Mouse (Mus musculus) lung, postnatal 0 days (tissue): ENCODE results near the gene Tubb4b. TPM values are rescaled to one million over a fixed set of nuclear protein-coding genes. Genes with fewer than 3 reads are reported as not detected.

Source experiments
- ATAC-seq: fragments of 200-750 bp; cut with Nextera tagmentation; 2 replicates; pipeline ENCODE4 v1.8.0; 2017; ENCODE audit warnings: moderate library complexity
- DNase-seq: peaks from one replicate; pipeline ENCODE4 v3.0.0-alpha.2; 2016; ENCODE audit warnings: low spot score
- H3K27ac ChIP-seq: fragments of 300-500 bp; sonication (generic); 2 replicates; pipeline ENCODE4 v1.5.1; 2014; ENCODE audit warnings: antibody characterized with exemption, mild to moderate bottlenecking, low read length, mixed read lengths
- H3K27me3 ChIP-seq: fragments of 300-500 bp; sonication (generic); replicated peaks from 2 replicates; pipeline ENCODE4 v1.6.1; 2014; ENCODE audit warnings: low read length, mixed read lengths; ENCODE audit not compliant: insufficient read depth
- H3K36me3 ChIP-seq: fragments of 300-500 bp; sonication (generic); 2 replicates; pipeline ENCODE4 v1.6.1; 2014; ENCODE audit warnings: low read length, mixed read lengths; ENCODE audit not compliant: insufficient read depth
- H3K4me1 ChIP-seq: fragments of 300-500 bp; sonication (generic); 2 replicates; pipeline ENCODE4 v1.6.1; 2014; ENCODE audit warnings: antibody characterized with exemption, low read depth, low read length, mixed read lengths; ENCODE audit not compliant: insufficient read depth
- H3K4me2 ChIP-seq: fragments of 300-500 bp; sonication (generic); replicated peaks from 2 replicates; pipeline ENCODE4 v1.6.1; 2014; ENCODE audit warnings: low read depth, mild to moderate bottlenecking, low read length, moderate library complexity, mixed read lengths
- H3K4me3 ChIP-seq: fragments of 300-500 bp; sonication (generic); 2 replicates; pipeline ENCODE4 v1.5.1; 2014; ENCODE audit warnings: low read depth, low read length
- H3K9ac ChIP-seq: fragments of 300-500 bp; sonication (generic); replicated peaks from 2 replicates; pipeline ENCODE4 v1.6.1; 2014; ENCODE audit warnings: low read depth, mild to moderate bottlenecking
- H3K9me3 ChIP-seq: fragments of 300-500 bp; sonication (generic); 2 replicates; pipeline ENCODE4 v1.6.1; 2016; ENCODE audit warnings: low read length, mixed read lengths
- CTCF ChIP-seq: IDR thresholded peaks from 2 replicates; pipeline ENCODE4 v1.5.1; 2016; ENCODE audit warnings: antibody characterized with exemption, mild to moderate bottlenecking
- EP300 ChIP-seq: IDR thresholded peaks from 2 replicates; pipeline ENCODE4 v1.6.1; 2016; ENCODE audit warnings: antibody characterized with exemption, mild to moderate bottlenecking, control low read depth
- WGBS: fragments of 180-500 bp; shearing (Covaris S2); extraction: QIAGEN DNeasy Blood & Tissue Kit; methylation state at CpG from one replicate; pipeline ENCODE4 v1.1.7; 2014; 5-methylcytosine and 5-hydroxymethylcytosine counted together
- polyA plus RNA-seq: library from polyadenylated mRNA; unstranded; fragments of >200 nt; fragmentation: Nextera tagmentation; extraction: Ambion mirVana; gene quantifications from 2 replicates; pipeline ENCODE4 v1.2.1, GENCODE M21; 2015

Gene Tubb4b
- polyA plus RNA-seq, 1 experiment from 2014 or later: 344 TPM

GRCm38 (mm10) chr2:25179566-25180217 lies 44.8 kb downstream of the Tubb4b start:
- H3K36me3 ChIP-seq: no peaks in the 10 kb centered on the region
- no peak overlapping the region for H3K9ac ChIP-seq
- no peak overlapping the region for H3K4me3 ChIP-seq
- peak overlapping the region; percentile 91 for H3K4me2 ChIP-seq
- ATAC-seq: no peak
- H3K9me3 ChIP-seq: no peaks in the 10 kb centered on the region
- TF ChIP-seq EP300 (no peak), CTCF (no peak)
- peaks cover 26% of the 10 kb centered on the region; the same call in 1 of the 2 replicates for H3K4me1 ChIP-seq
- no peak for DNase-seq
- H3K27ac ChIP-seq: no peak overlapping the region
- WGBS: 64% methylated on average over 15 of the region's 15 CpGs
- H3K27me3 ChIP-seq: 0 out of 2 replicates have a peak, but pooled peaks cover 11% of the 10 kb centered on the region

DNA sequence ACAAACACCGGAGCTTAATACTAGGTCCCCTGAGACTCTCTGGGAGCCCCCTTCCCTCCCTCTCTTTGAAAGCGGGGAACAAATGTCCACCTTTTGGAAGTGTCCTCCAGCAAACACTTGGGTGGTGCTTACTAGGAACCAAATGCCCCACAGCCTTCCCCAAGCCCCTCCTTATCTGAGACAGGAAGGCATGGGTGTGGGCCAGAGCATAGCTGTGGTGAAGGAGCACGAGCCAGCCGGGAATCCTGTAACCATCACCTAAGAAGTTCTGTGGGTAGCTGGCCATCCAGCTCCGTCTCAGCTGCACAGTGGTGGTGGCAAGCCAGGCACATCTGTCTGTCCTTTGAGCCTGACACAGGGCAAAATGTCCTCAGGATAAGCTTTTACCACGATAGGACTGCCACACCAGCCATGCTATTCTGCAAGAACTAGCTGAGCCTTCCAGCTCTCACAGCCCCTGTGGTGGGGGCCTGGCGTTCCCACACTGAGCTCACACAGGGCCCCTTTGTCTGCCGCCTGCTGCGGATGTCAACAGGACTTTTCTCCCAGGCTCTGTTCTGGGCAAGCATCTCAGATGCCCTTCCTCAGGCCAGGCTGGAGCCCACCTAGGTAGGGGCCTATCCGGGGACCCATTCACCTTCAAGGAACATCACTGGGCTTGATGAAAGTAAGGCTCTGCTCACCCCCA lies 46.1 kb downstream of the Tubb4b start:
- 35% methylated on average over 10 of the region's 10 CpGs for WGBS

DNA sequence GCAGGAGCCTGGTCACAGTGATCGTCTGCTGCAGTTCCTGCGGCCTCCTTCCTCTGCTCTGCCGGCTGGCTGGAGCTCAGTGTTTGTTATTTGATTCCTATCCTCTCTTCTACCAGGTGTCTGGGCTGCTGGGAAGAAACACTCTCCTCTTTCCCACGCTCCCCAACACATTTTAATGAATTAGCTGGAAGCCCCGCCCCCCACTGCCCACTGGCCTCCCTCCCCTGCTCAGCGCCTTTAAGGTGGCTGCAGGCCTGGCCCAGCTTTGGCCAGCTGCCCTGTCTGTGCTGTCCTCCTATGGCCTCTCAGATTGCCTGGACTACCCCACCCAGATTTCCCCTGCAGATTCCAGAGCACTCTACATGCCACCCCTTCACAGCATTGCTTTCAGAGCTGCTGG lies 46.8 kb downstream of the Tubb4b start:
- ATAC-seq (peak; percentile 48), DNase-seq (peak; percentile 70)
- TF ChIP-seq CTCF (no peak), EP300 (no peak)
- peaks cover 26% of the 10 kb centered on the region; the same call in 1 of the 2 replicates for H3K4me1 ChIP-seq
- no peak overlapping the region for H3K4me3 ChIP-seq
- 0 out of 2 replicates have a peak, but pooled peaks cover 11% of the 10 kb centered on the region for H3K27me3 ChIP-seq
- no peaks in the 10 kb centered on the region for H3K36me3 ChIP-seq
- H3K9ac ChIP-seq: no peak overlapping the region
- H3K4me2 ChIP-seq: no peak overlapping the region; the same call in none of the 2 replicates
- no peaks in the 10 kb centered on the region for H3K9me3 ChIP-seq
- WGBS: 17% methylated on average over 6 of the region's 6 CpGs
- peak overlapping the region; percentile 72 for H3K27ac ChIP-seq

More for the DNA sequence above, 46.1 kb downstream of the Tubb4b start:
- H3K27ac ChIP-seq: no peak overlapping the region
- TF ChIP-seq EP300 (peak; percentile 30; the same call in 1 of the 2 replicates), CTCF (no peak)
- H3K4me2 ChIP-seq: no peak overlapping the region
- ATAC-seq (no peak), DNase-seq (no peak)
- H3K9ac ChIP-seq: no peak overlapping the region
- no peak overlapping the region for H3K4me3 ChIP-seq
- H3K4me1 ChIP-seq: peaks cover 26% of the 10 kb centered on the region; the same call in 1 of the 2 replicates
- 0 out of 2 replicates have a peak, but pooled peaks cover 11% of the 10 kb centered on the region for H3K27me3 ChIP-seq
- no peaks in the 10 kb centered on the region for H3K9me3 ChIP-seq
- no peaks in the 10 kb centered on the region for H3K36me3 ChIP-seq

DNA sequence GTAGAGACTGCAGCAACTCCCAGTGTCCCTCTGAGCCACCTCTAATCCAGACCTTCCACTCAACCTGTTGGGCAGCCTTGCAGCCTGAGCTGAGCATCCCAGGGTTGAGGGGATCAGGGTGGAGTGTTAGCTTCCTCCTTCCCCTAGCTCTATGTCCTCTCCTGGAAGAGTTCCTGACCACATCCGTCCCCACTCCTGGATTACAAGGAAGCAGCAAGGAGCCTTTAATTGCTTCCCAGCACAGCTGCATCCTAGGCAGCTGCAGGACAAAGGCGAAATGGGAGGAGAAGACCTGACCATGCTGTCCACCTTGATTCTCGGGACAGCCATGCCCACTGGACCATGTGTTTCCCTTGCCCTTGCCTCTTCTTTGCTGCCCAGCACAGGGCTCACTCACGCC lies 47.4 kb downstream of the Tubb4b start:
- DNase-seq: no peak
- ATAC-seq: no peak
- Histone ChIP-seq H3K36me3 (no peaks in the 10 kb centered on the region), H3K9ac (no peak overlapping the region), H3K4me1 (peaks cover 26% of the 10 kb centered on the region; the same call in 1 of the 2 replicates), H3K27ac (peak overlapping the region; percentile 72), H3K27me3 (0 out of 2 replicates have a peak, but pooled peaks cover 11% of the 10 kb centered on the region), H3K9me3 (no peaks in the 10 kb centered on the region), H3K4me2 (no peak overlapping the region; the same call in 1 of the 2 replicates), H3K4me3 (no peak overlapping the region)
- no peak for TF ChIP-seq EP300
- no peak for TF ChIP-seq CTCF
- 34% methylated on average over 4 of the region's 4 CpGs for WGBS

DNA sequence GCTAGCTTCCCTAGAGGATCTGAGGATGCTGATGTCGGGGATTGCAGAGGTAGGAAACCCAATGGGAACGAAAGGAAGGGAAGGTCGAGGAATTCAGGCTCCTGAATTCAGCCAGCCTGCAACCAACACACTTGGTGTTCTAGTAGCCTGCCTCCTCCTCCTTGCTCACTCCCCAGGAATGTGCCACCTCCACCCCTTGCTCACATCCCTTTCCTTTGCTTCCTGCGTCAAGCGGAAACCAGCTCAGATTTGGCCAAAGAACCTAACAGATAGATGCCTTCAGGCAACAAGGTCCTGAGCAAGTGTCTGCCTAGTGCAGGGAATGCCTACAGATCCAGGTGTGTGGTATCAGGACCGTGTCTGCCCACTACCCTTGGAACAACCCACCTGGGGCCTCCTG lies 47.9 kb downstream of the Tubb4b start:
- no peak overlapping the region for H3K4me2 ChIP-seq
- no peaks in the 10 kb centered on the region for H3K36me3 ChIP-seq
- H3K27ac ChIP-seq: peak overlapping the region; percentile 72; the same call in 1 of the 2 replicates
- ATAC-seq: no peak
- DNase-seq: peak; percentile 56
- H3K27me3 ChIP-seq: 0 out of 2 replicates have a peak, but pooled peaks cover 11% of the 10 kb centered on the region
- H3K9ac ChIP-seq: no peak overlapping the region
- WGBS: 44% methylated on average over 6 of the region's 6 CpGs
- no peak overlapping the region for H3K4me3 ChIP-seq
- H3K9me3 ChIP-seq: no peaks in the 10 kb centered on the region
- TF ChIP-seq CTCF: no peak
- TF ChIP-seq EP300: peak; percentile 79
- H3K4me1 ChIP-seq: peaks cover 26% of the 10 kb centered on the region; the same call in 1 of the 2 replicates

GRCm38 (mm10) chr2:25175690-25176078 lies 48.8 kb downstream of the Tubb4b start:
- H3K27ac ChIP-seq: no peak overlapping the region
- H3K9me3 ChIP-seq: no peaks in the 10 kb centered on the region
- 76% methylated on average over 4 of the region's 4 CpGs for WGBS
- TF ChIP-seq EP300: no peak
- TF ChIP-seq CTCF: no peak
- no peaks in the 10 kb centered on the region for H3K36me3 ChIP-seq
- peaks cover 26% of the 10 kb centered on the region; the same call in 1 of the 2 replicates for H3K4me1 ChIP-seq
- no peak overlapping the region for H3K9ac ChIP-seq
- DNase-seq (no peak), ATAC-seq (no peak)
- H3K4me2 ChIP-seq: no peak overlapping the region
- no peak overlapping the region for H3K4me3 ChIP-seq
- 0 out of 2 replicates have a peak, but pooled peaks cover 3% of the 10 kb centered on the region for H3K27me3 ChIP-seq
